ENCODE assay signal across 13 mouse cellular contexts in the genomic region with DNA sequence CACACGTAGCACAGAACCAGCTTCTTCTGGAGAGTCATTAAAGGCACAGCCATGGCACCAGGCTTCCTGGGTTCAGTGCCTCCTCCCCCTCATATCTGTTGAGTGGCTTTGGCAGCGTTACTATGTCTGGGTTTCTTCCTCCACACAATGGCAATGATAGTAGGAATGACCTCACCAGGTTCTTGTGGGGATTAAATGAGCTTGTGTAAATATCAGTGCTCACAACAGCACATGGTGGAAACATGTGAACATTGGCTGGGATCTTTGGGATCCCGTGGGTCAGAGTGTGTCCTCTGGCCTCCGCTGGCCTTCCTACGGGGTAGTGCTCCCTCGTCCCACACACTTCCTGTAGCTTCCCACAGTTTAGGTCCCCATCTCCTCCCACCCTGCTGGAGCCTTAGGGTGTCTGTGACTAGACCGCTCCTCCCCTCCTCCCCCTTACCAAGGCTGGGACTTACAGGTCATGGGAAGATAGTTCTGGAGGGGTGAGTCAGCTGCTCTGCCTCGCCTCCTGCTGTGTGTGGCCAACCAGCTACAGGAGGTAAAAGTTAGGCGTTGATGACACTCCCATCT. TPM values are rescaled to one million over a fixed set of nuclear protein-coding genes. Genes with fewer than 3 reads are reported as not detected.
DNase-seq lines count a peak whose midpoint lies in the region; ATAC-seq and TF ChIP-seq lines count a peak whose summit lies in the region.
"Had no signal": no experiment of that assay in that cellular context is flagged by ENCODE, and none has a peak within 500 bp of the region (broad histone marks: within the 10 kb centered on the region; RNA-seq: fewer than 3 reads in every experiment).

No protein-coding gene starts in this region.

- H3K27me3 ChIP-seq in heart, embryonic 12.5 days (replicated peaks): peaks cover 13% of the 10 kb centered on the region
- H3K27me3 ChIP-seq in midbrain, postnatal 0 days (ENCODE audit: insufficient read depth, low read length): no peaks in the 10 kb centered on the region
- H3K27me3 ChIP-seq: forebrain, embryonic 15.5 days had no signal

- DNase-seq in heart, adult 11 months: peak; percentile 98
- no peak for DNase-seq in heart, adult 8-10 months (ENCODE audit: low spot score)
- peak; percentile 16 for DNase-seq in ovary, adult 18-20 months (ENCODE audit: low spot score)
- no peak for DNase-seq in ovary, postnatal 10 days (ENCODE audit: low spot score)
- DNase-seq in midbrain, postnatal 0 days (ENCODE audit: low spot score): no peak
- no peak for DNase-seq in gastrocnemius, postnatal 14 days
- DNase-seq in gastrocnemius, adult 8-10 months (ENCODE audit: low spot score in 2 of 2): no peak
- DNase-seq: kidney, adult 11 months; spleen, adult 18-20 months; thymus, adult 2 months had no signal

- H3K4me2 ChIP-seq in heart, embryonic 12.5 days: no peak overlapping the region
- no peak overlapping the region for H3K4me2 ChIP-seq in midbrain, postnatal 0 days (ENCODE audit: low read depth, low read length, poor library complexity, severe bottlenecking)
- H3K4me2 ChIP-seq: forebrain, embryonic 15.5 days had no signal

- intact Hi-C loops in gastrocnemius, postnatal 14 days (cut with DNase I; ENCODE audit: low total_unique reads): no loop called here

- H3K27ac ChIP-seq in heart, embryonic 12.5 days (ENCODE audit: poor library complexity, severe bottlenecking): peak overlapping the region; percentile 67
- no peak overlapping the region for H3K27ac ChIP-seq in midbrain, postnatal 0 days (ENCODE audit: low read depth, low read length)
- H3K27ac ChIP-seq: forebrain, embryonic 15.5 days had no signal

- no peak overlapping the region for H3K4me3 ChIP-seq in heart, embryonic 12.5 days
- H3K4me3 ChIP-seq in midbrain, postnatal 0 days (ENCODE audit: low read depth, low read length): no peak overlapping the region
- H3K4me3 ChIP-seq: forebrain, embryonic 15.5 days had no signal

- WGBS in heart, embryonic 12.5 days: 37% methylated on average over 9 of the region's 9 CpGs
- 69% methylated on average over 9 of the region's 9 CpGs for WGBS in midbrain, postnatal 0 days

- no peaks in the 10 kb centered on the region for H3K36me3 ChIP-seq in heart, embryonic 12.5 days
- H3K36me3 ChIP-seq in midbrain, postnatal 0 days (ENCODE audit: insufficient read depth, low read length): no peaks in the 10 kb centered on the region; the same call in 1 of the 2 replicates
- H3K36me3 ChIP-seq: forebrain, embryonic 15.5 days had no signal

- H3K4me1 ChIP-seq in heart, embryonic 12.5 days (replicated peaks): peaks cover 34% of the 10 kb centered on the region
- H3K4me1 ChIP-seq in midbrain, postnatal 0 days (ENCODE audit: insufficient read depth, low read length): no peaks in the 10 kb centered on the region
- H3K4me1 ChIP-seq: forebrain, embryonic 15.5 days had no signal

- no peak overlapping the region for H3K9ac ChIP-seq in heart, embryonic 12.5 days
- H3K9ac ChIP-seq in midbrain, postnatal 0 days (replicated peaks; ENCODE audit: low read length, poor library complexity, severe bottlenecking): no peak overlapping the region
- H3K9ac ChIP-seq: forebrain, embryonic 15.5 days had no signal

- ATAC-seq in heart, embryonic 12.5 days (ENCODE audit: insufficient number of reproducible peaks, low FRiP score): peak; percentile 65
- no peak for ATAC-seq in midbrain, postnatal 0 days (ENCODE audit: low FRiP score)
- ATAC-seq: forebrain, embryonic 15.5 days had no signal

- no peaks in the 10 kb centered on the region for H3K9me3 ChIP-seq in heart, embryonic 12.5 days (replicated peaks)
- H3K9me3 ChIP-seq in midbrain, postnatal 0 days (ENCODE audit: low read length): no peaks in the 10 kb centered on the region
- H3K9me3 ChIP-seq: forebrain, embryonic 15.5 days had no signal

- no peak for TF ChIP-seq CTCF in midbrain, postnatal 0 days (IDR thresholded peaks at IDR 0.05)

RNA-seq across cellular contexts. Expression of gene Tnnt2, which starts 25.9 kb away (rescaled TPM):
- over 10,000 TPM in 2 of 4 experiments, 1,000 to 10,000 TPM in 2; 8,821 to 11,650 (median 10,060) TPM for total RNA-seq in heart, adult 8-10 months (2022)
- polyA plus RNA-seq in heart, embryonic 12.5 days (2016; fragmentation: Nextera tagmentation; extraction: Ambion mirVana): 5,319 and 5,490 TPM in 2 replicates
- total RNA-seq in midbrain, postnatal 0 days (2014; rRNA removed): 0.52 and 1.0 TPM in 2 replicates
- 0.51 and 1.3 TPM in 2 replicates for polyA plus RNA-seq in midbrain, postnatal 0 days (2015; fragmentation: Nextera tagmentation; extraction: Ambion mirVana)
- total RNA-seq in gastrocnemius, postnatal 14 days (2021): 10 to 100 TPM; 22.8 to 27.9 TPM
- 1 to 10 TPM; 4.0 to 5.8 (median 4.6) TPM for total RNA-seq in gastrocnemius, adult 8-10 months (2022)
- total RNA-seq: megakaryocyte progenitor cell, adult 5-6 weeks had no signal

RNA-seq across cellular contexts. Expression of gene Lad1, which starts 43.7 kb away (rescaled TPM):
- 1 to 10 TPM; 5.0 to 8.6 (median 5.5) TPM for total RNA-seq in heart, adult 8-10 months (2022)
- 3.0 and 3.3 TPM in 2 replicates for polyA plus RNA-seq in heart, embryonic 12.5 days (2016; fragmentation: Nextera tagmentation; extraction: Ambion mirVana)
- 0.90 and 1.9 TPM in 2 replicates for total RNA-seq in midbrain, postnatal 0 days (2014; rRNA removed)
- polyA plus RNA-seq in midbrain, postnatal 0 days (2015; fragmentation: Nextera tagmentation; extraction: Ambion mirVana): 0.56 and 0.64 TPM in 2 replicates
- under 1 TPM; 0.16 to 0.22 TPM for total RNA-seq in gastrocnemius, postnatal 14 days (2021)
- total RNA-seq in gastrocnemius, adult 8-10 months (2022): not detected
- total RNA-seq: megakaryocyte progenitor cell, adult 5-6 weeks had no signal

RNA-seq across cellular contexts. Expression of gene Pkp1, which starts 56.9 kb away (rescaled TPM):
- total RNA-seq in heart, adult 8-10 months (2022): not detected
- 0.04 and 0.08 TPM in 2 replicates for polyA plus RNA-seq in heart, embryonic 12.5 days (2016; fragmentation: Nextera tagmentation; extraction: Ambion mirVana)
- 0.24 and 2.9 TPM in 2 replicates for total RNA-seq in midbrain, postnatal 0 days (2014; rRNA removed)
- polyA plus RNA-seq in midbrain, postnatal 0 days (2015; fragmentation: Nextera tagmentation; extraction: Ambion mirVana): 0.09 and 0.16 TPM in 2 replicates
- not detected for total RNA-seq in gastrocnemius, postnatal 14 days (2021)
- total RNA-seq in gastrocnemius, adult 8-10 months (2022): under 1 TPM in 1 of 4 experiments, not detected in 3; 0.11 TPM
- total RNA-seq: megakaryocyte progenitor cell, adult 5-6 weeks had no signal
- polyA plus RNA-seq: forebrain, embryonic 15.5 days had no signal

Comparison
In these comparisons a context has a peak if more than half of its experiments do, and no peak if none do; other contexts are left out.
1. DNase-seq: peak in heart, adult 11 months (single experiment) and ovary, adult 18-20 months (single experiment); none in heart, adult 8-10 months (single experiment), ovary, postnatal 10 days (single experiment), midbrain, postnatal 0 days (single experiment), gastrocnemius, postnatal 14 days (single experiment) and gastrocnemius, adult 8-10 months (0 of 2).
2. RNA of gene Tnnt2, which starts 25.9 kb away (total RNA-seq): 8,821 to 11,650 TPM in heart, adult 8-10 months; 22.8 to 27.9 TPM in gastrocnemius, postnatal 14 days, 4.0 to 5.8 TPM in gastrocnemius, adult 8-10 months and 0.52 to 1.0 TPM in midbrain, postnatal 0 days; every median in the first group is over 100 times any median in the second.